Mouse (Mus musculus) midbrain, embryonic 11.5 days (tissue): ENCODE measurements around the gene Rpl19. TPM values are rescaled to one million over a fixed set of nuclear protein-coding genes. Genes with fewer than 3 reads are reported as not detected.

ENCODE experiments used
- ATAC-seq: fragments of 200-750 bp; cut with Nextera tagmentation; 2 replicates; pipeline ENCODE4 v1.8.0; 2017; ENCODE audit warnings: moderate TSS enrichment, moderate library complexity; ENCODE audit not compliant: low FRiP score
- DNase-seq: peaks from one replicate; pipeline ENCODE4 v3.0.0; 2015; ENCODE audit warnings: low spot score; ENCODE audit errors: missing footprints
- H3K27ac ChIP-seq: fragments of 300-500 bp; sonication (generic); 2 replicates; pipeline ENCODE4 v1.5.1; 2014; ENCODE audit warnings: low read depth, low read length
- H3K27me3 ChIP-seq: fragments of 300-500 bp; sonication (generic); 2 replicates; pipeline ENCODE4 v1.6.1; 2014; ENCODE audit warnings: mild to moderate bottlenecking, low read length, moderate library complexity, mixed read lengths; ENCODE audit not compliant: control insufficient read depth, insufficient read depth
- H3K36me3 ChIP-seq: fragments of 300-500 bp; sonication (generic); 2 replicates; pipeline ENCODE4 v1.6.1; 2014; ENCODE audit warnings: mild to moderate bottlenecking, low read length, moderate library complexity, mixed read lengths; ENCODE audit not compliant: control insufficient read depth, insufficient read depth
- H3K4me1 ChIP-seq: fragments of 300-500 bp; sonication (generic); 2 replicates; pipeline ENCODE4 v1.6.1; 2014; ENCODE audit warnings: low read length; ENCODE audit not compliant: control insufficient read depth, insufficient read depth
- H3K4me2 ChIP-seq: fragments of 300-500 bp; sonication (generic); 2 replicates; pipeline ENCODE4 v1.6.1; 2014; ENCODE audit warnings: mild to moderate bottlenecking, moderate library complexity
- H3K4me3 ChIP-seq: fragments of 300-500 bp; sonication (generic); 2 replicates; pipeline ENCODE4 v1.5.1; 2014; ENCODE audit warnings: low read depth, low read length
- H3K9ac ChIP-seq: fragments of 300-500 bp; sonication (generic); 2 replicates; pipeline ENCODE4 v1.6.1; 2014; ENCODE audit warnings: low read length
- H3K9me3 ChIP-seq: fragments of 300-500 bp; sonication (generic); 2 replicates; pipeline ENCODE4 v1.6.1; 2016; ENCODE audit warnings: low read length; ENCODE audit not compliant: control insufficient read depth
- WGBS: fragments of 180-500 bp; shearing (Covaris S2); extraction: QIAGEN DNeasy Blood & Tissue Kit; methylation state at CpG from one replicate; pipeline ENCODE4 v1.1.7; 2014; 5-methylcytosine and 5-hydroxymethylcytosine counted together
- polyA plus RNA-seq: library from polyadenylated mRNA; unstranded; fragments of >200 nt; fragmentation: Nextera tagmentation; extraction: Ambion mirVana; gene quantifications from 2 replicates; pipeline ENCODE4 v1.2.1, GENCODE M21; 2014

Gene Rpl19
- polyA plus RNA-seq, 1 experiment from 2014 or later: 991 TPM

- H3K9me3 ChIP-seq: no peaks in the 10 kb centered on the region
Observed at GRCm38 (mm10) chr11:98050940-98051339, 24.4 kb downstream of the Rpl19 start.

GRCm38 (mm10) chr11:98051611-98052128 lies 25.2 kb downstream of the Rpl19 start:
- no peaks in the 10 kb centered on the region for H3K36me3 ChIP-seq
- no peak overlapping the region for H3K4me3 ChIP-seq
- no peak for ATAC-seq
- H3K4me1 ChIP-seq: peaks cover 6% of the 10 kb centered on the region
- H3K27me3 ChIP-seq: peaks cover 33% of the 10 kb centered on the region
- H3K4me2 ChIP-seq: no peak overlapping the region
- peak; percentile 91 for DNase-seq
- 9% methylated on average over 12 of the region's 12 CpGs for WGBS
- H3K27ac ChIP-seq: no peak overlapping the region
- no peak overlapping the region for H3K9ac ChIP-seq
- no peaks in the 10 kb centered on the region for H3K9me3 ChIP-seq

More at GRCm38 (mm10) chr11:98050940-98051339, 24.4 kb downstream of the Rpl19 start:
- DNase-seq (no peak), ATAC-seq (no peak)
- no peaks in the 10 kb centered on the region for H3K36me3 ChIP-seq
- peaks cover 6% of the 10 kb centered on the region for H3K4me1 ChIP-seq
- H3K27ac ChIP-seq: no peak overlapping the region
- H3K27me3 ChIP-seq: peaks cover 33% of the 10 kb centered on the region
- H3K4me2 ChIP-seq: no peak overlapping the region
- H3K4me3 ChIP-seq: no peak overlapping the region
- WGBS: no CpG with 5 or more reads among the region's 2 CpGs
- H3K9ac ChIP-seq: no peak overlapping the region

GRCm38 (mm10) chr11:98052129-98052988 lies 25.8 kb downstream of the Rpl19 start:
- ATAC-seq (no peak), DNase-seq (peak; percentile 94)
- Histone ChIP-seq H3K9ac (peak overlapping the region; percentile 59), H3K9me3 (no peaks in the 10 kb centered on the region), H3K4me3 (peak overlapping the region; percentile 38), H3K27ac (no peak overlapping the region), H3K27me3 (peaks cover 33% of the 10 kb centered on the region), H3K4me1 (peaks cover 6% of the 10 kb centered on the region), H3K36me3 (no peaks in the 10 kb centered on the region), H3K4me2 (peak overlapping the region; percentile 52)
- 1% methylated on average over 83 of the region's 83 CpGs for WGBS

DNA sequence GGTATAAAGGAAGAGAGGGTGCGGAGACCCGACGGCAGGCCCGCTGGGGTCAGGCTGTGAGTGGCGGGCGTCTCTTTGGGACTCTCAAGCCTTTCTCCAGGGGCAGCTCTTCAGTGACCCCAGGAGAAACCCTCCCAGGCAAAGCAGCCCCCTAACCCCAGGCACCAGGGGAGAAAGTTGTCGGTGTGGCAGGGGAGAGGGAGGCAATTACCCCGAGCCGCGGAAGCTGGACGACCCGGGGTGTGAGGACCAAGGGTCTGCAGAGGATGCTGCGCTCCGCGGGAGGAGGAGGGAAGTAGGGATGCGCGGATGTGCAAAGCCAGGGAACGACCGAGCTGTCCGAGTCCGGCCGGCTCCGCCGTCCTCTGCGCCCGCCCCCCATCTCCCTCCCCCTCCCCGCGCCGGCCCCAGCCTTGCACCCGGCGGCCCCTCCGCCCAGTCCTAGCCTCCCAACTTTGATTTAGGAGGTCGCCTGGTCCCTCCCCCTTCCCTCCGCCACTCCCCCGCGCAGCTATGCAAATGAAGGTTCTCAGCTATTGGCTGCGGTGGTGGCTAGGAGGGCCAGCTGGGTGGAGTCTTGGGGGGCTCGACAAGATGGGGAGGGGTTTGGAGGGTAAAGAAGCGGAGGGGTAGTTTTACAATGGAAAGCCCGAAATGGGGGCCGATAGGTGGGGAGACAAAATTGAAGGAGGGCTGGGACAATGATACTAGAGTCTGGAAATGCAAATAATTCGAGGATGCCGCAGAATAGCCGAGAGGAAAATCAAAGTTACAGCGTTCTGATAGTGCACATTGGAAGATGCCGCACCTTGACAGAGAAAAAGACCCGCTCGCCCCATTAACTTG lies 26.7 kb downstream of the Rpl19 start, which contains the start of gene Stac2:
Gene Stac2 (minus strand): TSS at position 474 of the 846 bp plus-strand sequence.
- H3K9me3 ChIP-seq: no peaks in the 10 kb centered on the region
- H3K27me3 ChIP-seq: peaks cover 33% of the 10 kb centered on the region
- peak within 1 kb of the TSS; percentile 59 for H3K9ac ChIP-seq
- ATAC-seq: peak; percentile 93
- peak within 1 kb of the TSS; percentile 38 for H3K4me3 ChIP-seq
- WGBS: 2% methylated on average over 44 of the region's 48 CpGs
- peak; percentile 95 for DNase-seq
- H3K27ac ChIP-seq: no peak within 1 kb of the TSS
- H3K36me3 ChIP-seq: no peaks in the 10 kb centered on the region
- peaks cover 6% of the 10 kb centered on the region for H3K4me1 ChIP-seq
- H3K4me2 ChIP-seq: peak within 1 kb of the TSS; percentile 52

GRCm38 (mm10) chr11:98057466-98057865 lies 31.0 kb downstream of the Rpl19 start:
- no peaks in the 10 kb centered on the region for H3K9me3 ChIP-seq
- H3K4me1 ChIP-seq: peaks cover 6% of the 10 kb centered on the region
- DNase-seq: no peak
- no peak overlapping the region for H3K4me3 ChIP-seq
- ATAC-seq: no peak
- no peaks in the 10 kb centered on the region for H3K36me3 ChIP-seq
- WGBS: 39% methylated on average over 9 of the region's 9 CpGs
- H3K27ac ChIP-seq: no peak overlapping the region
- H3K27me3 ChIP-seq: peaks cover 8% of the 10 kb centered on the region
- no peak overlapping the region for H3K9ac ChIP-seq
- no peak overlapping the region for H3K4me2 ChIP-seq

GRCm38 (mm10) chr11:98057998-98058397 lies 31.5 kb downstream of the Rpl19 start:
- Histone ChIP-seq H3K4me3 (no peak overlapping the region), H3K4me1 (peaks cover under 1% of the 10 kb centered on the region), H3K27me3 (peaks cover 3% of the 10 kb centered on the region), H3K4me2 (no peak overlapping the region), H3K9ac (no peak overlapping the region), H3K9me3 (no peaks in the 10 kb centered on the region), H3K27ac (no peak overlapping the region), H3K36me3 (no peaks in the 10 kb centered on the region)
- DNase-seq (no peak), ATAC-seq (no peak)
- 85% methylated on average over 5 of the region's 5 CpGs for WGBS

- ATAC-seq (no peak), DNase-seq (no peak)
- Histone ChIP-seq H3K4me1 (no peaks in the 10 kb centered on the region), H3K9me3 (no peaks in the 10 kb centered on the region), H3K27ac (no peak overlapping the region), H3K36me3 (no peaks in the 10 kb centered on the region), H3K4me3 (no peak overlapping the region), H3K27me3 (no peaks in the 10 kb centered on the region), H3K4me2 (no peak overlapping the region), H3K9ac (no peak overlapping the region)
- 75% methylated on average over 7 of the region's 7 CpGs for WGBS
Observed at GRCm38 (mm10) chr11:98059662-98060061, 33.2 kb downstream of the Rpl19 start.

DNA sequence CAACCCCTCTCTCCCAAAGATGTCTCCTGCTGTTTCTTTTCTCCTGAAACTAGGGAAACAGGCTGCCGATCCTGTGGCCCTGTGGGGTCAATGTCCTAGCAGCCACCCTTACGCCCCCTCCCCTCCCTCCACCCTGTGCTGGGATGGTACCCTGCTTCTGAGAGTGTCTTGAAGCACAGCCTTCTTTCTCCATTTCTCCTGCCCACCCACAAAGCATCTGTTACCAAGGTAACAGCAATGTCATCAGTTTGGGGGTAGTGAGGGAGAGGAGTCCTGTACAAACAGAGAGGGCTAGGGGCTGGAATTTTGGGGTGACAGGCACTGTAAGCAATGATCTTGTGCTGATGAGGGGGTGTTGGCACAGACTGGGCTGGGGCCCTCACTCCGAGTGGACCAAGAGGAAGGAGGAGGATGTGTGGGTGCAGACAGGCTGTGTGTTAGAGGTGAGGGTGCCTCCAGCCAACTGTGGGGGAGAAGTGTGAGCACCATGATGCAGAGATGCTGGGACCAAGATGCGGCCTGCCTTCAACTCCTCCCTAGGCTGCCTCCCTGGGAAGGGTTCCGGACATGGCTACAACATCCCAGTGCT lies 33.7 kb downstream of the Rpl19 start:
- no peaks in the 10 kb centered on the region for H3K36me3 ChIP-seq
- H3K4me1 ChIP-seq: no peaks in the 10 kb centered on the region
- H3K4me2 ChIP-seq: no peak overlapping the region
- ATAC-seq (no peak), DNase-seq (no peak)
- H3K4me3 ChIP-seq: no peak overlapping the region
- H3K9me3 ChIP-seq: no peaks in the 10 kb centered on the region
- H3K27me3 ChIP-seq: no peaks in the 10 kb centered on the region
- H3K27ac ChIP-seq: no peak overlapping the region
- WGBS: 69% methylated on average over 5 of the region's 5 CpGs
- no peak overlapping the region for H3K9ac ChIP-seq
